Mouse (Mus musculus): Measurements from ENCODE around the gene Mthfsl.
"Not testable (repeated sequence)": the region's sequence is repeated elsewhere in the genome, so short reads cannot be mapped to it uniquely, and the experiment has no call there.

Gene Mthfsl

GRCm38 (mm10) chr9:88689451-88689850 is 30.6 kb downstream of the Mthfsl start:
- DNase-seq (ENCODE audit: low read depth) = not testable (repeated sequence)

GRCm38 (mm10) chr9:88686719-88687118 is 33.4 kb downstream of the Mthfsl start:
- DNase-seq (ENCODE audit: low read depth) = not testable (repeated sequence)

- DNase-seq (ENCODE audit: low read depth) = not testable (repeated sequence)
Observed at GRCm38 (mm10) chr9:88658341-88658740, 61.8 kb downstream of the Mthfsl start.

GRCm38 (mm10) chr9:88650742-88651141 is 69.4 kb downstream of the Mthfsl start:
- DNase-seq (ENCODE audit: low read depth) = not testable (repeated sequence)

All from 416B (cell line).